Mouse (Mus musculus): ENCODE results near the gene Nfat5.

GRCm38 (mm10) chr8:107336480-107336879, 43.2 kb downstream of the Nfat5 start:
- TF ChIP-seq CTCF (IDR thresholded peaks at IDR 0.05) (no peak), POLR2A (IDR thresholded peaks at IDR 0.05; ENCODE audit: insufficient read depth, low read depth, low read length) (no peak), EP300 (IDR thresholded peaks at IDR 0.05; ENCODE audit: insufficient read depth, low read depth, low read length) (no peak)
